Mouse (Mus musculus) megakaryocyte, embryonic 14.5 days (primary cell): Measurements from ENCODE around the gene Nfam1.

Experiments
- FLI1 ChIP-seq: IDR thresholded peaks from 2 replicates; pipeline ENCODE4 v1.6.1; 2012; ENCODE audit warnings: low read length, inconsistent platforms, mixed read lengths
- GATA1 ChIP-seq: IDR thresholded peaks from 3 replicates; pipeline ENCODE4 v1.6.1; 2012; ENCODE audit warnings: mixed read lengths, low read length, inconsistent platforms, borderline replicate concordance

GRCm38 (mm10) chr15:83032981-83033541 is at the start of gene Nfam1:
- TF ChIP-seq GATA1 (no peak), FLI1 (no peak)
